Mouse (Mus musculus): ENCODE data around the gene Gm3776. TPM values are rescaled to one million over a fixed set of nuclear protein-coding genes. Genes with fewer than 3 reads are reported as not detected.
"Not testable (repeated sequence)": the region's sequence is repeated elsewhere in the genome, so short reads cannot be mapped to it uniquely, and the experiment has no call there.

Gm3776 gene
- total RNA-seq, 1 experiment, result not detected

GRCm38 (mm10) chr9:78224418-78224817, 32.5 kb upstream of the Gm3776 start:
- no peak for DNase-seq (ENCODE audit: low read depth, low spot score)
- Histone ChIP-seq H3K4me1 (ENCODE audit: control insufficient read depth in 2 of 2, insufficient read depth in 2 of 2, low read length in 2 of 2, poor library complexity in 1 of 2) (peaks cover 2 to 11% of the 10 kb centered on the region in 2 experiments; a peak in 3 of 4 replicates), H3K36me3 (ENCODE audit: control insufficient read depth, insufficient read depth, low read length, poor library complexity, severe bottlenecking) (no peaks in the 10 kb centered on the region), H3K9me3 (ENCODE audit: control insufficient read depth, insufficient read depth, low read depth, low read length) (no peaks in the 10 kb centered on the region), H3K4me3 (ENCODE audit: insufficient read depth in 1 of 2, low read depth in 1 of 2, low read length in 2 of 2, poor library complexity in 1 of 2, severe bottlenecking in 1 of 2) (no peak overlapping the region), H3K27ac (ENCODE audit: insufficient read depth, low read depth, low read length, poor library complexity, severe bottlenecking) (no peak overlapping the region), H3K9ac (ENCODE audit: insufficient read depth, low read depth, low read length, poor library complexity, severe bottlenecking) (no peak overlapping the region)
- in situ Hi-C loops (cut with MboI; ENCODE audit: low sequenced_read_pairs in 2 of 2, unreplicated experiment in 2 of 2), result no loop called here
- TF ChIP-seq HCFC1 (IDR thresholded peaks at IDR 0.05; ENCODE audit: borderline replicate concordance, insufficient read depth, low read length), result no peak
- TF ChIP-seq CHD2 (IDR thresholded peaks at IDR 0.05; ENCODE audit: low read depth, low read length), result no peak
- TF ChIP-seq ZC3H11A (IDR thresholded peaks at IDR 0.05; ENCODE audit: borderline replicate concordance, low read depth, low read length), result no peak
- TF ChIP-seq ZNF384 (IDR thresholded peaks at IDR 0.05; ENCODE audit: low read depth, low read length), result no peak
- TF ChIP-seq MAFK (IDR thresholded peaks at IDR 0.05; ENCODE audit: insufficient read depth, low read depth, low read length), result no peak

- Histone ChIP-seq H3K4me3 (ENCODE audit: insufficient read depth in 1 of 2, low read depth in 1 of 2, low read length in 2 of 2, poor library complexity in 1 of 2, severe bottlenecking in 1 of 2) (peak overlapping the region in 1 of 2 experiments; percentile 12; a peak in 1 of 4 replicates), H3K9me3 (ENCODE audit: control insufficient read depth, insufficient read depth, low read depth, low read length) (no peaks in the 10 kb centered on the region), H3K4me1 (ENCODE audit: control insufficient read depth in 2 of 2, insufficient read depth in 2 of 2, low read length in 2 of 2, poor library complexity in 1 of 2) (peaks cover 2 to 11% of the 10 kb centered on the region in 2 experiments; a peak in 3 of 4 replicates), H3K27ac (ENCODE audit: insufficient read depth, low read depth, low read length, poor library complexity, severe bottlenecking) (no peak overlapping the region), H3K36me3 (ENCODE audit: control insufficient read depth, insufficient read depth, low read length, poor library complexity, severe bottlenecking) (no peaks in the 10 kb centered on the region), H3K9ac (ENCODE audit: insufficient read depth, low read depth, low read length, poor library complexity, severe bottlenecking) (no peak overlapping the region)
- in situ Hi-C loops (cut with MboI; ENCODE audit: low sequenced_read_pairs in 2 of 2, unreplicated experiment in 2 of 2), result no loop called here
- no peak for TF ChIP-seq CHD2 (IDR thresholded peaks at IDR 0.05; ENCODE audit: low read depth, low read length)
- no peak for TF ChIP-seq ZNF384 (IDR thresholded peaks at IDR 0.05; ENCODE audit: low read depth, low read length)
- no peak for TF ChIP-seq MAFK (IDR thresholded peaks at IDR 0.05; ENCODE audit: insufficient read depth, low read depth, low read length)
- no peak for TF ChIP-seq HCFC1 (IDR thresholded peaks at IDR 0.05; ENCODE audit: borderline replicate concordance, insufficient read depth, low read length)
- no peak for TF ChIP-seq ZC3H11A (IDR thresholded peaks at IDR 0.05; ENCODE audit: borderline replicate concordance, low read depth, low read length)
- no peak for DNase-seq (ENCODE audit: low read depth, low spot score)
Measured at GRCm38 (mm10) chr9:78225304-78225703, 31.6 kb upstream of the Gm3776 start.

- DNase-seq (ENCODE audit: low read depth, low spot score), result no peak
- TF ChIP-seq HCFC1 (IDR thresholded peaks at IDR 0.05; ENCODE audit: borderline replicate concordance, insufficient read depth, low read length) (no peak), MAFK (IDR thresholded peaks at IDR 0.05; ENCODE audit: insufficient read depth, low read depth, low read length) (no peak), ZC3H11A (IDR thresholded peaks at IDR 0.05; ENCODE audit: borderline replicate concordance, low read depth, low read length) (no peak), CHD2 (IDR thresholded peaks at IDR 0.05; ENCODE audit: low read depth, low read length) (no peak), ZNF384 (IDR thresholded peaks at IDR 0.05; ENCODE audit: low read depth, low read length) (no peak)
- Histone ChIP-seq H3K27ac (ENCODE audit: insufficient read depth, low read depth, low read length, poor library complexity, severe bottlenecking) (no peak overlapping the region), H3K4me1 (ENCODE audit: control insufficient read depth in 2 of 2, insufficient read depth in 2 of 2, low read length in 2 of 2, poor library complexity in 1 of 2) (peaks cover 2 to 6% of the 10 kb centered on the region in 2 experiments; a peak in 3 of 4 replicates), H3K4me3 (ENCODE audit: insufficient read depth in 1 of 2, low read depth in 1 of 2, low read length in 2 of 2, poor library complexity in 1 of 2, severe bottlenecking in 1 of 2) (no peak overlapping the region), H3K36me3 (ENCODE audit: control insufficient read depth, insufficient read depth, low read length, poor library complexity, severe bottlenecking) (no peaks in the 10 kb centered on the region), H3K9ac (ENCODE audit: insufficient read depth, low read depth, low read length, poor library complexity, severe bottlenecking) (no peak overlapping the region), H3K9me3 (ENCODE audit: control insufficient read depth, insufficient read depth, low read depth, low read length) (no peaks in the 10 kb centered on the region)
- in situ Hi-C loops (cut with MboI; ENCODE audit: low sequenced_read_pairs in 2 of 2, unreplicated experiment in 2 of 2), result no loop called here
Measured at GRCm38 (mm10) chr9:78228122-78228521, 28.8 kb upstream of the Gm3776 start.

GRCm38 (mm10) chr9:78229658-78230057, 27.3 kb upstream of the Gm3776 start:
- H3K27ac ChIP-seq (ENCODE audit: insufficient read depth, low read depth, low read length, poor library complexity, severe bottlenecking); in situ Hi-C loops (cut with MboI; ENCODE audit: low sequenced_read_pairs in 2 of 2, unreplicated experiment in 2 of 2); DNase-seq (ENCODE audit: low read depth, low spot score); H3K4me1 ChIP-seq (ENCODE audit: control insufficient read depth in 2 of 2, insufficient read depth in 2 of 2, low read length in 2 of 2, poor library complexity in 1 of 2); H3K9ac ChIP-seq (ENCODE audit: insufficient read depth, low read depth, low read length, poor library complexity, severe bottlenecking); H3K36me3 ChIP-seq (ENCODE audit: control insufficient read depth, insufficient read depth, low read length, poor library complexity, severe bottlenecking); H3K4me3 ChIP-seq (ENCODE audit: insufficient read depth in 1 of 2, low read depth in 1 of 2, low read length in 2 of 2, poor library complexity in 1 of 2, severe bottlenecking in 1 of 2); H3K9me3 ChIP-seq (ENCODE audit: control insufficient read depth, insufficient read depth, low read depth, low read length): not testable (repeated sequence)

- DNase-seq (ENCODE audit: low read depth, low spot score); H3K4me1 ChIP-seq (ENCODE audit: control insufficient read depth in 2 of 2, insufficient read depth in 2 of 2, low read length in 2 of 2, poor library complexity in 1 of 2); H3K9me3 ChIP-seq (ENCODE audit: control insufficient read depth, insufficient read depth, low read depth, low read length); H3K9ac ChIP-seq (ENCODE audit: insufficient read depth, low read depth, low read length, poor library complexity, severe bottlenecking); H3K36me3 ChIP-seq (ENCODE audit: control insufficient read depth, insufficient read depth, low read length, poor library complexity, severe bottlenecking); H3K27ac ChIP-seq (ENCODE audit: insufficient read depth, low read depth, low read length, poor library complexity, severe bottlenecking); in situ Hi-C loops (cut with MboI; ENCODE audit: low sequenced_read_pairs in 2 of 2, unreplicated experiment in 2 of 2); H3K4me3 ChIP-seq (ENCODE audit: insufficient read depth in 1 of 2, low read depth in 1 of 2, low read length in 2 of 2, poor library complexity in 1 of 2, severe bottlenecking in 1 of 2): not testable (repeated sequence)
Measured at GRCm38 (mm10) chr9:78230461-78230860, 26.5 kb upstream of the Gm3776 start, which contains the start of gene Gsta1. Gene Gsta1, plus strand, starts transcription at chr9:78230656.

- H3K4me3 ChIP-seq (ENCODE audit: insufficient read depth in 1 of 2, low read depth in 1 of 2, low read length in 2 of 2, poor library complexity in 1 of 2, severe bottlenecking in 1 of 2); H3K27ac ChIP-seq (ENCODE audit: insufficient read depth, low read depth, low read length, poor library complexity, severe bottlenecking); H3K4me1 ChIP-seq (ENCODE audit: control insufficient read depth in 2 of 2, insufficient read depth in 2 of 2, low read length in 2 of 2, poor library complexity in 1 of 2); H3K36me3 ChIP-seq (ENCODE audit: control insufficient read depth, insufficient read depth, low read length, poor library complexity, severe bottlenecking); H3K9ac ChIP-seq (ENCODE audit: insufficient read depth, low read depth, low read length, poor library complexity, severe bottlenecking); H3K9me3 ChIP-seq (ENCODE audit: control insufficient read depth, insufficient read depth, low read depth, low read length); in situ Hi-C loops (cut with MboI; ENCODE audit: low sequenced_read_pairs in 2 of 2, unreplicated experiment in 2 of 2); DNase-seq (ENCODE audit: low read depth, low spot score): not testable (repeated sequence)
Measured at GRCm38 (mm10) chr9:78233121-78233695, 23.7 kb upstream of the Gm3776 start.

- H3K27ac ChIP-seq (ENCODE audit: insufficient read depth, low read depth, low read length, poor library complexity, severe bottlenecking); H3K36me3 ChIP-seq (ENCODE audit: control insufficient read depth, insufficient read depth, low read length, poor library complexity, severe bottlenecking); DNase-seq (ENCODE audit: low read depth, low spot score); H3K9me3 ChIP-seq (ENCODE audit: control insufficient read depth, insufficient read depth, low read depth, low read length); H3K4me3 ChIP-seq (ENCODE audit: insufficient read depth in 1 of 2, low read depth in 1 of 2, low read length in 2 of 2, poor library complexity in 1 of 2, severe bottlenecking in 1 of 2); H3K4me1 ChIP-seq (ENCODE audit: control insufficient read depth in 2 of 2, insufficient read depth in 2 of 2, low read length in 2 of 2, poor library complexity in 1 of 2); in situ Hi-C loops (cut with MboI; ENCODE audit: low sequenced_read_pairs in 2 of 2, unreplicated experiment in 2 of 2); H3K9ac ChIP-seq (ENCODE audit: insufficient read depth, low read depth, low read length, poor library complexity, severe bottlenecking): not testable (repeated sequence)
Measured at GRCm38 (mm10) chr9:78255683-78256470, 1.1 kb upstream of the Gm3776 start.

All from ES-E14 (cell line).